Mouse (Mus musculus): Measurements from ENCODE around the gene Dnajb8.

The Dnajb8 gene

GRCm38 (mm10) chr6:88199718-88200692 lies 22.1 kb upstream of the Dnajb8 start:
- no peak for DNase-seq

GRCm38 (mm10) chr6:88200693-88201609 lies 21.1 kb upstream of the Dnajb8 start:
- DNase-seq, result no peak

DNA sequence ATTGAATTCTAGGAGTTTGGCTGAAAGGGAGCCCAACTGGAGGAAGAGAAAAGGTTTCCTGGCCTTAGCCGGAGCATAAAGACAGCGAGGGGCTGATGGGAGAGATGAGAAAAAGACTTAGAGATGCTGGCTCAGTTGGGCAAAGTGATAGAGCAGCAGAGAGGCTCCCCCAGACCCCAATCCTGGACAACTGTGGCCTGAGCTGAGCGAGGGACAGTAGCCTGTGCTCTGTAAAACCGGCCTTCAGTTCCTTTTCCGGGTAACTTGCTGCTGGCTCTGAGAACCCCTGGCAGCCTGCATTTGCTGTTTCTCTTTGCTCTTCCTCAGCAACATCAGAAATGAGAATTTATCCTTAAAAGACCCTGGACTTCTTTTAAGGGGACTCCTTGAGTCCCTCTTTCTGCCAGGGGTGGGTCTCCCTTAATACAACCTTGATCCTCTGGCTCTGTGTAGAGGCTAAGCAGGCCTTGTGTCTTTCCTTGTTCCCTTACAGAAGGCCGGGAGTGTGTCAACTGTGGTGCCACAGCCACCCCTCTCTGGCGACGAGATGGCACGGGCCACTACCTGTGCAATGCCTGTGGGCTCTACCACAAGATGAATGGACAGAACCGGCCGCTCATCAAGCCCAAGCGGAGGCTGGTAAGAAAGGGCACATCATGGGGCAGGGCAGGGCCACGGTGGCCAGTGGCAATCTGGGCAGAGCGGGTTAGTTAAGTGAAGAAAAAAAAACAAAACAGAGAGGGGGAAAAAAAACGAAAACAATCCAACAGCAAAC lies 20.0 kb upstream of the Dnajb8 start:
- DNase-seq, result no peak

DNA sequence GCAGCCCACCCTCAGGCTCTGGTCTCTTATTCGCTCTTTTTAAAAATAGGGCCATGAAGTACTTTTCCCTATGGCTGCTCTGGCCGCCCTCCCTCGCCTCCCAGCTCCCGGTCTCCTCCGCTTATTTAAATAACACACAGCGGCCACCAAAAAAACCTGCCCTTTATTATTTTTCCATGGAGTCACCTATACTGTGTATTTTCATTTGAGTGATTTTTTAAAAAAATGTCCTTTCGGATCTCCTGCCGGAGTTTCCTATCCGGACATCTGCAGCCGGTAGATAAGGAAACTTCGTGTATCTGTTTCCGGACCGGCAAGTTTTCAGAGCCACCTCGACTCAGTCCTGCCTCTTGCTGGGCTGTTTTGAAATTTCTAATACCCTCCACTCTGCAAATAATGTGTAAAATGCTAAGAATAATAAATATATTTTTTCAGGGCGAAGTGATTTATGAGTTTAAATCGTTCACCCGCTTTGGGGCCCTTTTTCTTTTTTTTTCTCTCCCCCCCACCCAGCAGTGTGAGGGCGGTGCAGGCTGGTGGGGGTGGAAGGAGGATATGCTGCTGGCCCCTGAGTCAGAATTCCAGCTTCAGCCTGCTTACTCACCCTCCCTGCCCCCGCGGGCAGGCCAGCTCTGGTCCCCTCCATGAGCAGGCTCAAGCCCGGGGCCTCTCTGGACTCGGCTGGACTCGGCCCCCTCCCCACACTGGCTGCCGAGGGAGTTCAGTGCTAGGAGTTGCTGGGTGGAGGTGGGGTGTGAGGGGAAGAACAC lies 19.0 kb upstream of the Dnajb8 start:
- DNase-seq, result peak; percentile 59

DNA sequence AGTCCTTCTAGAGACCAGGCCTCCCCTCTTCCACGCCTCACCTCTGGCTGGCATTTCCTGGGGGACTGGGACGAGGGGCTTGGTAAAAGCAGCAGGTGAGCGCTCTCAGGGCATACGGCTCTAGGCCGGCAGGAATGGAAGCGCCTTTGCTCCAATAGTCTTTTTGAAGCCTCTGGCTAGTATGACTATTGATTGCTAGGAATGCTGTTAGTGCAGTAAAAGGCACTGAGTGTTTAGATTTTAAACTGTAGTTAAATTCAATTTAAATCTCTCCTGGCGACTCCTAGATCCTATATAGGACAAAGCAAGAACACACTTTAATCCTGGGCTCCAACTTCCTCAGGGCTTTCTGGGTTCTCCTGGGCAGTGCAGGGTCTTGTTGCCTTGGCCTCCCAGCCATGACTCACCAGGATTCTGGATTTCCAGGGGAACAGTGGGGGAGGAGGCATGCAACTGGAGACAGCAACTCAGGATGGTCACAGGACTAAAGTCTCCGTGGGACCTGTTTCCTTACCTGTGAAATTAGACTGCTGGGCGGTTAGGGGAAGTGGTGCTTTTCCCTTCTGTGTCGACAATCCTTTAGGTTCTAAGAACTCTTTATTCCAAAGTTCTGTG lies 18.2 kb upstream of the Dnajb8 start:
- DNase-seq, result no peak

- DNase-seq, result no peak
Measured at GRCm38 (mm10) chr6:88204531-88205385, 17.3 kb upstream of the Dnajb8 start.

- no peak for DNase-seq
Measured at GRCm38 (mm10) chr6:88205386-88205700, 16.7 kb upstream of the Dnajb8 start.

DNA sequence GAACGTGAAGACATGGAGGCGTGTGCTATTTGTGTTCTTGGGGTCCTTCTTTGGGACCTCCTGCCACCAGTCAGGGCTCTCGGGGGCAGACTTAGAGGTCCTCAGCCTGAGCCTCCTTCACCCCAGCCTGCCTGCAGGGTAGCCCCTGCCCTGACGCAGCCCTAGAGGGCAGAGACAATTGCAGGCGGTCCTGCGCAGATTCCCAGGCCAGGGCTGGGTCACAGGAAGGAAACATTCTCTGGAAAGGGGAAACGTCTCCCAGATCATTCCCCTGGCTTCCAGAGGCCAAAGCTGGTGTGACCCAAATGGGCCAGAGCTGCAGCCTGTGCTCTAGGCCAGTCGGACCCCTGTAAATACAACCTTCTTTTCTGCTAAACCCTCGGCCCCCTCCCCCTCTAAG lies 16.1 kb upstream of the Dnajb8 start:
- DNase-seq, result no peak

DNA sequence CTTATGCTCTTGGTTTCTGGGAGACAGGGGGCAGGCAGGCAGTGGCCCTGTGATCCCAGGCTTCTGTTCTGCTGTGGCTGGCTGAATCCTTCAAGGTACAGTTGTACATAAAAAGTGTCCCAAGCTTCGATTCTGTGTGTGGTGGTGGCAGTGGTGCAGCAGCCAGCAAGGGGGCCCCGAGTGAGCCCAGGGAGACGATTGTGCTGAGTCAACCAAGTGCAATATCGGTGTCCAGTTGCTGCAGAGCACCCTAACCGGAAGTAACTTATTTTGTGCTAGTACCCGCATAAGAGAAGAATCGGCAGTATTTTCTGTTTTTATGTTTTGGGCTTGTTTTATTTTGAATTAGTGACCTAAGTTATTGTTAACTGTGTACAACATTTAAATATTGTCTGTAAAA lies 15.5 kb upstream of the Dnajb8 start:
- peak; percentile 35 for DNase-seq

DNA sequence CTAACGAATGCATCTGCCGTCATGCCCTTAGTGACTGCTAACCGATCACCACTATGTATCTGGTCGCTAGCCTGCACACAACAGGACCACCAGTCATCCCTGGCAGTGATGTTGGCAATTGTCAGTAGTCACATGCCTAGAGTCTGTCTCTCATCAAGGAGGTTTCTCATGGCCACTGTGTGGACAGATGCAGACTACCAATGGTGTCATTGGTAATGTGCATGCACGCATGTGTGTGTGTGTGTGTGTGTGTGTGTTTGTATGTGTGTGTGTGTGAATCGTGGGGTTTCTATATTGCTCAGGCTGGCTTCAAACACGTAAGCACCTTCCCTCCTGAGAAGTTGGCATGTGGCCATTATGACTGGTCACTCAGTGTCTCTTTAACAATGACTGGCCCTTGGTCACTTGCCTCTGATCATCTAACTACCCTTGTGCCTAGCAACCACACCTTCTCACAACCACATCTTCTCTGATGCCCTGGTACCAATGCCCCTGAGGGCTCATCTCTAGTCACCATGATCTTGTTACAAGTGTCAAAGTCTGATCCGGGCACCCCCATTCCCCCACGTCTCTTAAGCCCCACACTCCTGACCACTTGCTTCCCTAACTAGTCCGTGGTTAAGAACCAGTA lies 14.6 kb upstream of the Dnajb8 start:
- no peak for DNase-seq

GRCm38 (mm10) chr6:88208321-88208720 lies 13.7 kb upstream of the Dnajb8 start:
- no peak for DNase-seq

GRCm38 (mm10) chr6:88209453-88209852 lies 12.6 kb upstream of the Dnajb8 start:
- DNase-seq, result no peak

DNA sequence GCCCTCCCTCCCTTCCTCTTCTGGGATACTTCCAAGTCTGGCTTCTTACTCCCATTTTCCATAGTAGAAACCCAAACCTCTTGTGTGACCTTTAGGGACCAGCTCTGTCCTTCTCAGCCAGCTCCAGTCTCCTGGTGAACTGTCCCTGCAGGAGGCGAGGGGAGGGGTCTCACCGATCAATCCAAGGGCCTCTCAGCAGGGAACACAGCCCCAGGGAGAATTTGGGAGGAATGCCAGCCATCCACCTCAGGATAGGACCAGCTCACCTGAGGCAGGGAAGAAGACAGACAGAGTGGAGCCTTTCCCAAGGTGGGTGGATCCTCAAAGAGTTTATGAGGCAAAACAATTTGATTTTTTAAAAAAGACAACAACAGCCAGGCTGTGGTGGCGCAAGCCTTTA lies 11.9 kb upstream of the Dnajb8 start:
- DNase-seq, result no peak

- DNase-seq, result no peak
Measured at GRCm38 (mm10) chr6:88215797-88216196, 6.3 kb upstream of the Dnajb8 start.

GRCm38 (mm10) chr6:88216199-88216598 lies 5.9 kb upstream of the Dnajb8 start:
- no peak for DNase-seq

- DNase-seq, result no peak
Measured at GRCm38 (mm10) chr6:88219094-88219493, 3.0 kb upstream of the Dnajb8 start.

- no peak for DNase-seq
Measured at GRCm38 (mm10) chr6:88226570-88226994, 4.5 kb downstream of the Dnajb8 start.

- no peak for DNase-seq
Measured at GRCm38 (mm10) chr6:88227537-88227936, 5.5 kb downstream of the Dnajb8 start.

- no peak for DNase-seq
Measured at GRCm38 (mm10) chr6:88229221-88229620, 7.2 kb downstream of the Dnajb8 start.

DNA sequence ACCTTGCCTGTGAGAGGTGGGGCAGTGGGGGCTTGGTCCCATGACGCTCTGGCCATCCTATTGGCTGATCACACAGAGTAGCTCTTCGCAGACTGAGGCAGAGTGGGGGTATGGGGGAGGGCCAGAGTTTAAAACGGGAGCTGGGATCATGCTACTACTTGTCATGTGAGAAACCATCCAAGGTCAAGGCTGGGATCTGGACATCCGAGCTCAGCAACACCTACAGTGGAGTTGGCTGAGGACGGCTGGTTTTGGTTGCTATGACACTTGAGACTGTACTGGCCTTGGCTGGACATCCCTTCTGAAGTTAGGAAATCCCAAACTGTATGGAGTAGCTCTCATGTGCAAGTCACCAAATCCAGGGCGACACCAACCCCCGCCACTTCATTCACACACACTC lies 9.8 kb downstream of the Dnajb8 start:
- DNase-seq, result no peak

Measured in liver (tissue).